Mouse (Mus musculus): Measurements from ENCODE around the gene Arid5a.
A peak's percentile ranks its signal among the peaks of the same experiment; 100 is the strongest.

The Arid5a gene

DNA sequence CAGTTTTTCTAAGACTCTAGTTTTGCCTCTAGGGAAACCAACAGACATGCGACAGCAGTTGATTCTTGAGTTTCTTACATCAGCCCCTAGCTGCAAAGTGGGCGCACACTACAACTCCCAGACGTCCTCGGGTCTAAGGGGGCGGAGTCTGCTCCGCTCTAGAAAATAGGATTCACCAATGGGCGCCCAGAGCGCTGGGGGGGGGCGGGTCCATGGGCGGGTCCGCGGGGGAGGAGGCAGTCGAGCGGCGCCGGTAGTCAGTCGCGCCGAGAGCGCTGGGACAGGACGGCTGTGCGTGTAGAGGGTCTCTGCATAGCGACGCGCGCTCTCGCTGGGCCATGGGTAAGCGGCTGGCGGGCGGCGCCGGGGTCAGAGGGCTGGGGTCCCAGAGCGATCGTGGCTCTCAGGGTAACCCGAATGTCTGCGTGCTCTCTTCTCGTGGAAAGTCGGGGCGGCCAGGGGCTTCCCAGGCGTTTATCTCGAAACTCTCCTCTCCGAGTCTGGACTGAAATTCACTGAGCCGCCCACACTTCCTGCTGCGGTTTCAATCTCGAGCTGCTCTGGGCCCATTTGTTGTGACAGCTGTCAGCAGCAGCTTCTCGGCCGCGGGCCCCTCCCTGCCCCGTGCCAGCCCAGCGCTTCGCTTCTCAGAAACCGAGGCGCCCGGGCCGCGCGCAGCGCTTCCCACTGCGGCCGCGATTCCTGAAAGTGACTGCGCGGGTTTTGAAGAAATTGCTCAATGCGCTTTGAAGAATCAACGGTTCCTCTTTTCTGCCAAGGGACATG lies at the start of gene Arid5a:
Gene Arid5a, plus strand, starts transcription at position 239 of the 786 bp plus-strand sequence.
- DNase-seq (ENCODE audit: low read depth in 2 of 2, low spot score in 2 of 2), result peak; percentile 91 to 92

- no peak for DNase-seq (ENCODE audit: low read depth in 2 of 2, low spot score in 2 of 2)
Observed at GRCm38 (mm10) chr1:36258631-36259030, 48.9 kb upstream of the Arid5a start.

DNA sequence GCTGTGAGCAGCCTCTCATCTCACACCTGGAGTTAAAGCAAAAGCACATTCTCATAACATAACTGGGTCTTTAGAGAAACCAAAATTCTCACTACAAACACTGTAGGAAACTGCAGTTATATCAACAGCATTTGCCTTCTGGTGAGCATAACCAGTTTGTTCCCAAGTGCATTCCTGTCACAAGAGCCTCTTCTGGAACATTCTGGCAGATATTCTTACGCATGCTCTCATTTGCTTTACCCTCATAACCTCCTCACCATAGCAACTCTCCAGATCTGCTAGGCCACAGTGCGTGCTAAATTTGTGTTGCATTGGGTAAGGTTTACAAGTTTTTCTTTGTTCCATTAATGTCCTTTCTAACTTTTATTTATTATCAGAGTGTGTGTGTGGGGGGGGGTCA lies 48.3 kb upstream of the Arid5a start:
- no peak for DNase-seq (ENCODE audit: low read depth in 2 of 2, low spot score in 2 of 2)

DNA sequence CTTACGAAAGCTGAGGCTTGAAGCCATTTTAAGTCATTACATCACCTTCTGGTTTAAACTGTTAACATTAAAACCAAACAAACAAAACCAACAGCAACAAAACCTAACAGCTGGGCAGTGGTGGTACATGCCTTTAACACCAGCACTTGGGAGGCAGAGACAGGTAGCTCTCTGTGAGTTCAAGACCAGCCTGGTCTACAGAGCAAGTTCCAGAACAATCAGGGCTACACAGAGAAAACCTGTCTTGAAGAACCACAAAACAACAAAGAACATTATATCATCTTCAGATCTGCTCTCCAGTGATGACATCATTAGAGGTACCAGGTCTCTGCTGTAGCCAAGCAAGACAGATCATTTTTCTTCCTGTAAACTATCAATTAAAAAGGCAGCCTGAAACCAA lies 47.1 kb upstream of the Arid5a start:
- DNase-seq (ENCODE audit: low read depth in 2 of 2, low spot score in 2 of 2), result peak in 1 of 2 experiments; percentile 31

DNA sequence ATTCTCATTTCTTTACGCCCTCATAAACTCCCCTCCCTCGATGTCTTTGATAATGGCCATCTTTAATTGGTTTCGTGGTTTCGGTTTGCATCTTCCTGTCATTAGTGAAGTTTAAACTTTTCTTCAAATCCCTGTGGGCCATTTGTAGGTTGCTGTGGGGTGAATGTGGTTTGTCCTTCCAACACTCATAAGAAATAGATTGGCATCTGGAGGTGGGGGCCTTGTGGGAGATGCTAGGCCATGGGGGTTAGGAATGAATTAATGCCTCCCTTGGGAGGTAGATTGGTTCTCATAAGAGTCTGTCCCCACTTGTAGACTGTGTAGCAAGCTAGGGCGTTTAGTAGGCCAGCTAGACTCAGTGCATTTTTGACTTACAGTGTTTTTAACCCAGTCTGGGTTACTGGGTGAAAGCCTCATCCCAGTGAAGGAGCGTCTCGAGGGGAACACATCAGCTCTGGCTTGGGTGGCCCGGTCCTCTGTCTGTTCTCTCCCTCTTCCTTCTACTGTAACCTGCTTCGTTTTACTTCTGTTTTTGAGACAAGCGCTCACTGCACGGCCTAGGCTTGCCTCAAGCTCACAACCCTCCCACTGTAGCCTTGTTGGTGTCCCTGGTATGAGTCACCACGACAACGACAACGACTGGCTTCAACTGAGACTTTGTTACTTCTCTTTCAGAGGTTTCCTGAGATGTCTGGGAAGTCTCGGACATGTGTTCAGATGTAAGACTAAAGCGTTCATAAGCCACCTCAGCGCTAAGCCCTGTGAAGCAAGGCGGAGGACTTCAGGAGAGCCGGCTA lies 45.6 kb upstream of the Arid5a start:
- DNase-seq (ENCODE audit: low read depth in 2 of 2, low spot score in 2 of 2), result peak in 1 of 2 experiments; percentile 26

GRCm38 (mm10) chr1:36263833-36264488 lies 43.6 kb upstream of the Arid5a start:
- DNase-seq (ENCODE audit: low read depth in 2 of 2, low spot score in 2 of 2), result peak; percentile 61 to 80

GRCm38 (mm10) chr1:36266293-36266692 lies 41.2 kb upstream of the Arid5a start:
- DNase-seq (ENCODE audit: low read depth in 2 of 2, low spot score in 2 of 2), result no peak

- DNase-seq (ENCODE audit: low read depth in 2 of 2, low spot score in 2 of 2), result no peak
Observed at GRCm38 (mm10) chr1:36267595-36267994, 39.9 kb upstream of the Arid5a start.

GRCm38 (mm10) chr1:36269121-36269795 lies 38.3 kb upstream of the Arid5a start:
- DNase-seq (ENCODE audit: low read depth in 2 of 2, low spot score in 2 of 2), result no peak

GRCm38 (mm10) chr1:36270666-36271065 lies 36.9 kb upstream of the Arid5a start:
- no peak for DNase-seq (ENCODE audit: low read depth in 2 of 2, low spot score in 2 of 2)

- no peak for DNase-seq (ENCODE audit: low read depth in 2 of 2, low spot score in 2 of 2)
Observed at GRCm38 (mm10) chr1:36271516-36272230, 35.9 kb upstream of the Arid5a start.

- DNase-seq (ENCODE audit: low read depth in 2 of 2, low spot score in 2 of 2), result peak; percentile 67 to 74
Observed at GRCm38 (mm10) chr1:36272546-36272945, 35.0 kb upstream of the Arid5a start.

DNA sequence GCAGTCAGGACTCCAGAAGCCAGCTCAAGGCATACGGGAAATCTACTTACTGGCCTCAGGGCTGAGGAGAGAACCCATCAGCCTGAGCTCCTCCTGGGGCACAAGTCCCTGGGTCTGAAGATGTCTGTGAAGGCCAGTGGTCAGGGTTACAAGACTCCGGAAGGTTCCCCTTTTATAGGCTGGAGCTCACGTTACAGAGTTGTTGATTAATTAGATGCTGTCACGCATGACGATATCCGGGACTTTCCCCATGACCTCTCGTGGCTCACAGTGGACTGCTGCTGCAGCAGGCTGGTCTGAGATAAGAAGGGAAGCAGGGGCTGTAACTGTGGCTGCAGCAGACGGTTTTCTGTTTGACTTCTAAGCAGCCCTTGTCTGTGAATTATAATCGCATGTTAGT lies 34.2 kb upstream of the Arid5a start:
- peak in 1 of 2 experiments; percentile 46 for DNase-seq (ENCODE audit: low read depth in 2 of 2, low spot score in 2 of 2)

DNA sequence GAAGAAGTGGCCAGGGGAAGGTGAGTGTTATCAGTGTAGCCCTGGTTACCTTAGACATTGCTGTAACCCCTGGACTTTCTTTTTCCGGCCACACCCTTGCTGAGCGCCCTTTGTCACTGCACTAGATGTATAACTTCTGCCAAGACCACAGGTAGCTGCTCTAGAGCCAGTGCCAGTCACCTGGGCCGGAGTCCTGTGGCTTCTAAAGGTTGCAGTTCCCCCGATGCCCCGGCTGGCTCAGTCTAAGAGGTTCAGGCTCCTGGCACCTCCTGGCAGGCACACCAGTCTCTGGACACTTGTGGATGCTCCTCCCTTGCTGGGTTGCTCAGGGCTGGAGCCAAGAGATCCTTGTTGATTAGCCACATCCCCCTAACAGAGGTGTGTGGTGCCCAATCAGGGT lies 33.1 kb upstream of the Arid5a start, which contains the start of gene Neurl3:
Gene Neurl3, minus strand, starts transcription at position 225 of the 400 bp plus-strand sequence.
- DNase-seq (ENCODE audit: low read depth in 2 of 2, low spot score in 2 of 2), result no peak

DNA sequence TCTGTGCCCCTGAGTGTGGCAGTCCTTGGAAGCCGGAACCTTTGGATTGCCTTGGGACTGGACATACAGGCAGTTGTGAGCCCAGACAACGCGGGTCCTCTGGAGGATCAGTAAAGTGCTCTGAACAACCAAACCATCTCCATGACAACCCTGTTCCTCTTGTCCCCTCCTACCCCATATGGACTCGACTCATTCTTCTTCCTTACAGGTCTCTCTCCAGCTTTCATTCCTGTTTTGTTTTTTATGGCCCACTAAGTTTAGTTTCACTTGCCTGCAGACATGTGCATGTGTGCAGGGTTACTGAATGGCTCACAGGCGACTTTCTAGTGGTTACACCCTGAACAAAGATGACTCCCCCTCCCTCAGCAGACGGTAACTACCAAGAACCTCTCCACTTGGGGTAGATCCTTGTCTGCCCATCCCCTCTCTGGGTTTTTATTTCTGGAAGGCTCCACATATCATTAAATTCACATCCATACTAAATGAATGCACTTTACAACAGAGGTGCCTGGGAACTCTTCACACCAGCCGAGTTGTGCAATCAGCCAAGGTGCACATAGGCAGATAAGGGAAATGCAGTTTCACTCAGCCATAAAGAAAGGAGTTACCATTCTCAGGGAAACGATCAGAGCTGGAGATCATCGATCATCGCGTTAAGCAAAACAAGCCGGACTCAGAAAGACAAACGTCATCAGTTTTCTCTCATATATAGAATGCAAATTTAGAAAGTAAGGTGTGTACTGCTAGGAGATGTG lies 31.7 kb upstream of the Arid5a start:
- DNase-seq (ENCODE audit: low read depth in 2 of 2, low spot score in 2 of 2), result no peak

DNA sequence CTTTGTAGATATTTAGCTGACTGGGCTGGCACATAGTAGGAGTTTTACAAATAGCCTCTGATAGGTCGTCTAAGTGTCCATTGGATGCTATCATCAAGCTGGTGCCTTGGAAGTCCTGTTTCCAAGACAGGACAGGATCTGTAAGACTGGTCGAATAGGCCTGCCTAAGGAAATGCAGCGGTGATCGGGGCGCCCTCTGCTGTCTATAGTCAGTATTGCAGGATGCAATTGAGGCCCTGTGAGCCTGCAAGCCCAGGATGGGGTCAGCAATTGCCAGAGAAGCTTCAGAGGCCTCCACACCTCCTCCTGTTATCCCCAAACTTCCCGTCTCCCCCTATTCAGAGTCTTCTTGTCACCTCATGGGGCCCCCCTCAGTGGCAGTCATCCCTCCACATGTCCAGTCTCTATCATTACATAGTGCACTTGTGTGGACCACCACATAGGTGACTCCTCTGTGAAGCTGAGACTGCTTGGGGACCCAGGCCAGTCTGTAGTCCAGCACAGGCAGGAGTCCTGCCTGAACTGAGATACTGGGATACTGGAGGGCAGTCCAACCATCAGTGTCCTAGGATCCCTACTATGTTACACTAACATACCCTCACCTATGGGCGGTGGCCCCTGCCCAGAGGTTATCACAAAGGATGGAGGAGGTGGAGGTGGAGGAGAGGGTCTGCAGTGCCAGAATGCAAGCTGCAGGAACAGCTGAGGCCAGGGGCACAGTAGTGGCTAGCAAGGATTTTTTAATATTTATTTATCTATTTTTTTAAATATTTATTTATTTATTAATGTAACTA lies 30.1 kb upstream of the Arid5a start:
- DNase-seq (ENCODE audit: low read depth in 2 of 2, low spot score in 2 of 2), result peak; percentile 88 to 91

DNA sequence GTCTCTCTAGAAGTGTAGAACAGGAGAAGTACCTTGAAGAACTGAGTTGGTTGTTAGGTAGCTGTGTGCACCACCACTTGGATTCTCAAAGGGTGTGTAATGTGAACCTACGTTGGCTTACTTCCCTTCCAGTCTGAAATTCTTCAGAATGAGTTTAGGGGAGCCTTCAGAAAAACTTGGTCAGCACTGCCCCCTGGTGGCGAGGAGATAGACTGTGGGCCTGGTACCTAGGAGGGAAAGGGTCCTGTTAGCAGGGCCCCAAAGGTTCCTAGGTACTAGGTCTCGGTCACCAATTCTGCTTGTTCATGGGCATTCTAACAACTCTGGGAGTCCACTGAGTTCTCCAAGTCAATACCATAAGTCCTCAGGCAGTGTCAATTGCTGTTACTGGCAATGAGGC lies 28.3 kb upstream of the Arid5a start:
- peak; percentile 86 to 90 for DNase-seq (ENCODE audit: low read depth in 2 of 2, low spot score in 2 of 2)

GRCm38 (mm10) chr1:36280938-36281337 lies 26.6 kb upstream of the Arid5a start:
- DNase-seq (ENCODE audit: low read depth in 2 of 2, low spot score in 2 of 2), result no peak

GRCm38 (mm10) chr1:36281849-36282248 lies 25.7 kb upstream of the Arid5a start:
- DNase-seq (ENCODE audit: low read depth in 2 of 2, low spot score in 2 of 2), result peak in 1 of 2 experiments; percentile 49

All from CD8-positive naive resting alpha-beta T cell, adult 2 months (primary cell).